Mouse (Mus musculus): ENCODE results near the gene Erg.
A peak's percentile ranks its signal among the peaks of the same experiment; 100 is the strongest.

DNA sequence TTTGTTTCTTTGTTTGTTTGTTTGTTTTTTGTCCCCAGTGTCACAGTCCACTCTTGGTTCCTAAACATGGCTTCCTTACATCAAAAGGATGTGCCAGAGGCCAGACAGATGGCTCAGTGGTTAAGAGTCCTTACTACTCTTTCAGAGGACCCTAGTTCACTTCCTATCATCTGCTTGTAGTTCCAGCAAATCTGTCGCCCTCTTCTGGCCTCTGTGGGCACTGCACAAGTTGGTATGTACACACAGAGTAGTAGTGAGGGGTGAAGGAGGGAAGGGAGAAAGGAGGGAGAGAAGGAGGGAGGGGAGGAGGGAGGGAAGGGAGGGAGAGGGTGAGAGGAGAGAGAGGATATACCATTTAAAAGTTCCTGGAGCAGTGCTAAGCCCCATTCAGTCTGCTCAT is 15.8 kb downstream of the Erg start:
- TF ChIP-seq CTCF (IDR thresholded peaks at IDR 0.05; ENCODE audit: extremely low read depth, insufficient read length, insufficient replicate concordance, low read depth, low read length) (peak; percentile 7; the same call in 1 of the 2 replicates), POLR2A (IDR thresholded peaks at IDR 0.05; ENCODE audit: low read depth, low read length) (no peak)
